Mouse (Mus musculus): ENCODE data around the gene Cdhr1. TPM values are rescaled to one million over a fixed set of nuclear protein-coding genes. Genes with fewer than 3 reads are reported as not detected.

Gene Cdhr1
- polyA plus RNA-seq, 1 experiment from 2014 or later: not detected

- Histone ChIP-seq H3K27ac (replicated peaks) (no peak overlapping the region), H3K4me3 (replicated peaks) (no peak overlapping the region), H3K27me3 (no peaks in the 10 kb centered on the region), H3K9me3 (replicated peaks) (no peaks in the 10 kb centered on the region), H3K9ac (no peak overlapping the region), H3K36me3 (replicated peaks) (no peaks in the 10 kb centered on the region), H3K4me2 (no peak overlapping the region), H3K4me1 (replicated peaks) (no peaks in the 10 kb centered on the region)
- WGBS (ENCODE audit: insufficient replicate concordance): 17% methylated on average over 9 of the region's 9 CpGs
- ATAC-seq (ENCODE audit: insufficient read depth): no peak
These were observed 29.6 kb downstream of the Cdhr1 start for GRCm38 (mm10) chr14:37068516-37068915.

GRCm38 (mm10) chr14:37067629-37068028 lies 30.5 kb downstream of the Cdhr1 start, which contains the start of gene Lrit2:
TSS of gene Lrit2 (plus strand) at chr14:37067929.
- Histone ChIP-seq H3K27me3 (no peaks in the 10 kb centered on the region), H3K4me2 (no peak within 1 kb of the TSS), H3K9ac (no peak within 1 kb of the TSS), H3K36me3 (replicated peaks) (no peaks in the 10 kb centered on the region), H3K4me1 (replicated peaks) (no peaks in the 10 kb centered on the region), H3K4me3 (replicated peaks) (no peak within 1 kb of the TSS), H3K9me3 (replicated peaks) (no peaks in the 10 kb centered on the region), H3K27ac (replicated peaks) (no peak within 1 kb of the TSS)
- 54% methylated on average over 5 of the region's 5 CpGs for WGBS (ENCODE audit: insufficient replicate concordance)
- no peak for ATAC-seq (ENCODE audit: insufficient read depth)

GRCm38 (mm10) chr14:37066636-37067035 lies 31.5 kb downstream of the Cdhr1 start:
- H3K4me2 ChIP-seq: no peak overlapping the region
- H3K27ac ChIP-seq (replicated peaks): no peak overlapping the region
- no peaks in the 10 kb centered on the region for H3K4me1 ChIP-seq (replicated peaks)
- no peaks in the 10 kb centered on the region for H3K27me3 ChIP-seq
- H3K36me3 ChIP-seq (replicated peaks): no peaks in the 10 kb centered on the region
- no peaks in the 10 kb centered on the region for H3K9me3 ChIP-seq (replicated peaks)
- no peak overlapping the region for H3K9ac ChIP-seq
- ATAC-seq (ENCODE audit: insufficient read depth): no peak
- H3K4me3 ChIP-seq (replicated peaks): no peak overlapping the region
- 38% methylated on average over 2 of the region's 2 CpGs for WGBS (ENCODE audit: insufficient replicate concordance)

GRCm38 (mm10) chr14:37064849-37065248 lies 33.3 kb downstream of the Cdhr1 start:
- Histone ChIP-seq H3K36me3 (replicated peaks) (no peaks in the 10 kb centered on the region), H3K27me3 (no peaks in the 10 kb centered on the region), H3K4me3 (replicated peaks) (no peak overlapping the region), H3K27ac (replicated peaks) (no peak overlapping the region), H3K4me2 (no peak overlapping the region), H3K9me3 (replicated peaks) (no peaks in the 10 kb centered on the region), H3K4me1 (replicated peaks) (no peaks in the 10 kb centered on the region), H3K9ac (no peak overlapping the region)
- no peak for ATAC-seq (ENCODE audit: insufficient read depth)
- 37% methylated on average over 2 of the region's 2 CpGs for WGBS (ENCODE audit: insufficient replicate concordance)

GRCm38 (mm10) chr14:37048914-37049410 lies 49.2 kb downstream of the Cdhr1 start, which contains the start of gene Rgr:
TSS of gene Rgr (minus strand) at chr14:37048964.
- WGBS (ENCODE audit: insufficient replicate concordance): 52% methylated on average over 1 of the region's 1 CpGs
- Histone ChIP-seq H3K4me3 (replicated peaks) (no peak within 1 kb of the TSS), H3K9ac (no peak within 1 kb of the TSS), H3K9me3 (replicated peaks) (no peaks in the 10 kb centered on the region), H3K4me1 (replicated peaks) (no peaks in the 10 kb centered on the region), H3K27me3 (no peaks in the 10 kb centered on the region), H3K36me3 (replicated peaks) (no peaks in the 10 kb centered on the region), H3K27ac (replicated peaks) (no peak within 1 kb of the TSS), H3K4me2 (no peak within 1 kb of the TSS)
- ATAC-seq (ENCODE audit: insufficient read depth): no peak

GRCm38 (mm10) chr14:37034432-37034831 lies 63.7 kb downstream of the Cdhr1 start:
- no peak overlapping the region for H3K4me3 ChIP-seq (replicated peaks)
- WGBS (ENCODE audit: insufficient replicate concordance): 42% methylated on average over 5 of the region's 5 CpGs
- H3K27me3 ChIP-seq: no peaks in the 10 kb centered on the region
- no peaks in the 10 kb centered on the region for H3K4me1 ChIP-seq (replicated peaks)
- H3K9ac ChIP-seq: no peak overlapping the region
- no peak overlapping the region for H3K4me2 ChIP-seq
- no peak for ATAC-seq (ENCODE audit: insufficient read depth)
- H3K27ac ChIP-seq (replicated peaks): no peak overlapping the region
- no peaks in the 10 kb centered on the region for H3K9me3 ChIP-seq (replicated peaks)
- H3K36me3 ChIP-seq (replicated peaks): no peaks in the 10 kb centered on the region

GRCm38 (mm10) chr14:37033241-37033640 lies 64.9 kb downstream of the Cdhr1 start:
- Histone ChIP-seq H3K9ac (no peak overlapping the region), H3K4me3 (replicated peaks) (no peak overlapping the region)
- WGBS (ENCODE audit: insufficient replicate concordance): 15% methylated on average over 7 of the region's 7 CpGs

GRCm38 (mm10) chr14:37032481-37033104 lies 65.6 kb downstream of the Cdhr1 start:
- H3K36me3 ChIP-seq (replicated peaks): no peaks in the 10 kb centered on the region
- no peaks in the 10 kb centered on the region for H3K4me1 ChIP-seq (replicated peaks)
- 69% methylated on average over 11 of the region's 11 CpGs for WGBS (ENCODE audit: insufficient replicate concordance)
- no peak for ATAC-seq (ENCODE audit: insufficient read depth)
- no peaks in the 10 kb centered on the region for H3K9me3 ChIP-seq (replicated peaks)
- no peak overlapping the region for H3K9ac ChIP-seq
- H3K27me3 ChIP-seq: no peaks in the 10 kb centered on the region
- H3K4me3 ChIP-seq (replicated peaks): no peak overlapping the region
- H3K27ac ChIP-seq (replicated peaks): no peak overlapping the region
- H3K4me2 ChIP-seq: no peak overlapping the region

More at GRCm38 (mm10) chr14:37033241-37033640, 64.9 kb downstream of the Cdhr1 start:
- Histone ChIP-seq H3K4me2 (no peak overlapping the region), H3K27ac (replicated peaks) (no peak overlapping the region), H3K36me3 (replicated peaks) (no peaks in the 10 kb centered on the region), H3K27me3 (no peaks in the 10 kb centered on the region), H3K9me3 (replicated peaks) (no peaks in the 10 kb centered on the region), H3K4me1 (replicated peaks) (no peaks in the 10 kb centered on the region)
- ATAC-seq (ENCODE audit: insufficient read depth): no peak

- Histone ChIP-seq H3K36me3 (replicated peaks) (no peaks in the 10 kb centered on the region), H3K27ac (replicated peaks) (no peak overlapping the region), H3K9me3 (replicated peaks) (no peaks in the 10 kb centered on the region), H3K4me3 (replicated peaks) (no peak overlapping the region), H3K9ac (no peak overlapping the region), H3K4me1 (replicated peaks) (no peaks in the 10 kb centered on the region), H3K27me3 (no peaks in the 10 kb centered on the region), H3K4me2 (no peak overlapping the region)
- WGBS (ENCODE audit: insufficient replicate concordance): 57% methylated on average over 3 of the region's 3 CpGs
- ATAC-seq (ENCODE audit: insufficient read depth): no peak
These were observed 69.6 kb downstream of the Cdhr1 start for GRCm38 (mm10) chr14:37028555-37028954.

- no peak overlapping the region for H3K9ac ChIP-seq
- 75% methylated on average over 3 of the region's 3 CpGs for WGBS (ENCODE audit: insufficient replicate concordance)
- H3K9me3 ChIP-seq (replicated peaks): no peaks in the 10 kb centered on the region
- H3K4me3 ChIP-seq (replicated peaks): no peak overlapping the region
- H3K36me3 ChIP-seq (replicated peaks): no peaks in the 10 kb centered on the region
- no peak overlapping the region for H3K4me2 ChIP-seq
- no peak overlapping the region for H3K27ac ChIP-seq (replicated peaks)
- no peak for ATAC-seq (ENCODE audit: insufficient read depth)
- no peaks in the 10 kb centered on the region for H3K4me1 ChIP-seq (replicated peaks)
- H3K27me3 ChIP-seq: no peaks in the 10 kb centered on the region
These were observed 70.2 kb downstream of the Cdhr1 start for GRCm38 (mm10) chr14:37027951-37028350.

Measured in liver, embryonic 15.5 days (tissue).